Mouse (Mus musculus) neural tube, embryonic 15.5 days (tissue): ENCODE data around the gene Ccdc96. TPM values are rescaled to one million over a fixed set of nuclear protein-coding genes. Genes with fewer than 3 reads are reported as not detected.

Experiments
- ATAC-seq: fragments of 200-750 bp; cut with Nextera tagmentation; 2 replicates; pipeline ENCODE4 v1.8.0; 2017; ENCODE audit warnings: mild to moderate bottlenecking, moderate TSS enrichment, moderate library complexity; ENCODE audit not compliant: low FRiP score
- H3K27ac ChIP-seq: fragments of 300-500 bp; sonication (generic); replicated peaks from 2 replicates; pipeline ENCODE4 v1.5.1; 2015; ENCODE audit warnings: mild to moderate bottlenecking, inconsistent platforms
- H3K27me3 ChIP-seq: fragments of 300-500 bp; sonication (generic); replicated peaks from 2 replicates; pipeline ENCODE4 v1.6.1; 2015; ENCODE audit warnings: inconsistent platforms
- H3K36me3 ChIP-seq: fragments of 300-500 bp; sonication (generic); 2 replicates; pipeline ENCODE4 v1.6.1; 2015; ENCODE audit warnings: inconsistent platforms
- H3K4me1 ChIP-seq: fragments of 300-500 bp; sonication (generic); 2 replicates; pipeline ENCODE4 v1.6.1; 2015; ENCODE audit warnings: inconsistent platforms
- H3K4me2 ChIP-seq: fragments of 300-500 bp; sonication (generic); 2 replicates; pipeline ENCODE4 v1.6.1; 2015; ENCODE audit warnings: inconsistent platforms, mild to moderate bottlenecking, moderate library complexity
- H3K4me3 ChIP-seq: fragments of 300-500 bp; sonication (generic); replicated peaks from 2 replicates; pipeline ENCODE4 v1.5.1; 2015; ENCODE audit warnings: mild to moderate bottlenecking, inconsistent platforms
- H3K9ac ChIP-seq: fragments of 300-500 bp; sonication (generic); replicated peaks from 2 replicates; pipeline ENCODE4 v1.6.1; 2015; ENCODE audit warnings: mild to moderate bottlenecking, inconsistent platforms
- H3K9me3 ChIP-seq: fragments of 300-500 bp; sonication (generic); replicated peaks from 2 replicates; pipeline ENCODE4 v1.6.1; 2016; ENCODE audit warnings: inconsistent platforms
- WGBS: fragments of 180-500 bp; shearing (Covaris S2); methylation state at CpG from one replicate; pipeline ENCODE4 v1.1.7; 2015; ENCODE audit warnings: mixed read lengths; 5-methylcytosine and 5-hydroxymethylcytosine counted together
- polyA plus RNA-seq: library from polyadenylated mRNA; unstranded; fragments of >200 nt; fragmentation: Nextera tagmentation; extraction: Ambion mirVana; gene quantifications from 2 replicates; pipeline ENCODE4 v1.2.1, GENCODE M21; 2015

The Ccdc96 gene
- polyA plus RNA-seq, 1 experiment from 2014 or later: 3.0 TPM

DNA sequence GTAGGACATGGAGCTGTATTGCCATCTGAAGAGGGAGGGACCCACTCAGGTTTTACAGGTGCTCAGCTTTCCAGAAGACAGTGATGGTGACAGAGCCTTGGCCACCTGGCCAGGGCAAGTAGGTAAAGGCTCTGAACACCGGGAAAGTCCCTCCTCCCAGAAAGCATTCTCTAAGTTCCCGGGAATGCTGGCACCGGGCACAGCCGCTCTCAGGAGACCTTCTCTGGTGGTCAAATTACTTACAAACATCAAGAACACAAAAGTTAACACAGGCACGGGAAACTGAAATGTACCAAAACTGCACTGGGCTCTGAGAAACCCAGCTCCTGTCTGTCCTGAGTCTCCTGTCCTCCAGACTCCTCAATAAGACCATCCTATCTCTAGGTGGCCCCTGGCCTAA lies 45.3 kb downstream of the Ccdc96 start:
- H3K27ac ChIP-seq: peak overlapping the region; percentile 90

DNA sequence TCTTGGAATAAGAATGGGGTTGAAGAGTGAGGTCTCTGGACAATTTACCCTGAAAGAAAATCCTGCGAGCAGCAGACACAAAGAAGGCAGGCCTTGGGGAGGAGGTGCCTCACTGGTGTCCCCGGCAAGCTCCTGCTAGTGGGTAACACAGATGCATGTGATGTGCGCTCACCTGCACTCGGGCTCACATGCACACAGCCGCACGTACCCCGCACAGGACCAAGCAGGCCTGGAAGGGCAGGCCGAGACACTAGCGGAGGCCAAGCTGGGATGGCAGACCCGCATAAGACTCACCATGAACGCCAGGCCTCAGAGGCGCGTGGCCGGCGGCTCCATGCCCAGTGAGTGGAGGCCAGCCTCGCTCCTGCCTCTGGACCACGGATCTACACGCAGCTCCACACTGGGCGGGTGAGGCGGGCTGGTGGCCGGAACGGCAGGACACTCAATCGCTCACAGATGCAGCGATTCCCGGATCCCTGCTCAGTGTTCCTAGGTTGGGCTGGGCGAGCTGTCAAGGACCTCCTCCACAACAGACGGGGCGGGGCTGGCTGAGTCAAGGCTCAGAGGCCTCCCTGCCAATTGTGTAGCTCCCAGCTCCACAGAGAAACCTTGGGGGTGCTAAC lies 45.9 kb downstream of the Ccdc96 start:
- no peaks in the 10 kb centered on the region for H3K9me3 ChIP-seq
- no peaks in the 10 kb centered on the region for H3K36me3 ChIP-seq
- peak; percentile 97 for ATAC-seq
- H3K4me2 ChIP-seq: peak overlapping the region; percentile 82
- H3K4me3 ChIP-seq: peak overlapping the region; percentile 97
- peaks cover 46% of the 10 kb centered on the region for H3K4me1 ChIP-seq
- H3K27me3 ChIP-seq: no peaks in the 10 kb centered on the region
- H3K27ac ChIP-seq: peak overlapping the region; percentile 90
- peak overlapping the region; percentile 97 for H3K9ac ChIP-seq
- WGBS: under 1% methylated on average over 28 of the region's 28 CpGs

More for the DNA sequence above, 45.3 kb downstream of the Ccdc96 start:
- 15% methylated on average over 5 of the region's 5 CpGs for WGBS
- Histone ChIP-seq H3K4me2 (peak overlapping the region; percentile 82), H3K27me3 (no peaks in the 10 kb centered on the region), H3K9ac (peak overlapping the region; percentile 97), H3K36me3 (no peaks in the 10 kb centered on the region), H3K4me1 (peaks cover 46% of the 10 kb centered on the region), H3K9me3 (no peaks in the 10 kb centered on the region), H3K4me3 (peak overlapping the region; percentile 97)
- ATAC-seq: 0 out of 2 replicates have a peak, but pooled peaks have one; percentile 2

DNA sequence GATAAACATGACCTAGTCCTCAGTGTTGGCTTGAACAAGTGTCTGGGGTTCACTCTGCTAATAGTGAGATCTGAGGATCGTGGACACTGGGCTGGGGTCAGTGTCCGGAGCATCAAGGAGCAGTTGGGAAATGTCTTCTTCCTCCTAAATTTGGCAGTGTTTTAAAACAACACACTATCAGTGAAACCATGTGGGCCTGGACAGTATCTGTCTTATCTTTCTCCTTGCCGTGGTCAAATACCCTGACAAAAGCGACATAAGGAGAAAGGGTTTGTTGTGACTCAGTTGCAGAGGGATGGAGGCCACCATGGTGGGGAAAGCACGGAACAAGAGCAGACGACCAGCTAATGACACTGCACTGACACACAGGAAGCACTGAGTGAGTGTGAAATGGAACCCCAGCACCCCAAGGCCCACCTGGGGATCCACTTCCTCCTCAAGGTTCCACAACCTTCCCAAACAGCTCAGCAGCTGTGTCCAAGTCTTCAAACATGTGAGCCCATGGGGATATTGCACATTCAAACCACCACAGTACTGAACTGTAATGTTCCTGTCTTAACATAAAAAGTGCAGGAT lies 50.2 kb downstream of the Ccdc96 start:
- Histone ChIP-seq H3K9ac (no peak overlapping the region), H3K4me2 (no peak overlapping the region), H3K27me3 (no peaks in the 10 kb centered on the region), H3K36me3 (no peaks in the 10 kb centered on the region), H3K4me3 (no peak overlapping the region), H3K27ac (no peak overlapping the region), H3K4me1 (peaks cover 11% of the 10 kb centered on the region), H3K9me3 (no peaks in the 10 kb centered on the region)
- WGBS: 90% methylated on average over 6 of the region's 6 CpGs
- ATAC-seq: no peak

DNA sequence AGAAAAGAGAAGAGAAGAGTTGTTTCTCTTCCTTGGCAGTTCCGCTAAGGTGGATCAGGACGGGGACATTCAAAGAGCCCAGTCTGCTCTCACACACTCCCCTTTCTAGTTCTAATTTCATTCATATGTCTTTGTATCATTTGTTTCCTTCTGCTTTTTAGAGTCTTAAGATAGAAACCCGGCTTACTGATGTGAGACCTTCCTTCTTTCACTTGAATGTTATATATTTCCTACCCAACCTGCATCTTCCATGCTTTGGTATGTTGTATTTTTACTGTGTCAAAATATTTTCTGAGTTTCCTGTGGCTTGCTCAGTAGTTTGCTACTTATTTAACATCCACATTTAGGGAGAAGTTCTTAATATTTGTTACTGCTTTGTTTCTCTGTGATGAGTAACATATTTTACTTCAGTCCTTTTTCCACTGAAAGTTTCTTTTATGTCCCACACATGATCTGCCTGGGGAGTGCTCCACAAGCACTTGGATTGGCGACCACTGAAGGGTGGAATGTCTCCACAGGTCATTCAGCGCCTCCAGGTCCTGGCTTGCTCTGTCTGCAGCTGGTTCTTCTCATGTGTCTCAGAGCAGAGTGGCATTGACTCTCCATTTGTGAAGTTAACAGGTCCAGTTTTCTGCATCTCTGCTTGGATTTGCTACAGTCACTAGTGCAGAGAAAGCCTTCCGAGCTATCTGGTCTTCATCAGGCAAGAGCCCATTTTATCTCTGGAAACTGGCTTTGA lies 51.2 kb downstream of the Ccdc96 start:
- no peaks in the 10 kb centered on the region for H3K36me3 ChIP-seq
- no peaks in the 10 kb centered on the region for H3K9me3 ChIP-seq
- no peak for ATAC-seq
- H3K4me2 ChIP-seq: no peak overlapping the region
- WGBS: 87% methylated on average over 6 of the region's 6 CpGs
- no peak overlapping the region for H3K9ac ChIP-seq
- no peak overlapping the region for H3K27ac ChIP-seq
- peaks cover 6% of the 10 kb centered on the region; the same call in 1 of the 2 replicates for H3K4me1 ChIP-seq
- H3K27me3 ChIP-seq: no peaks in the 10 kb centered on the region
- no peak overlapping the region for H3K4me3 ChIP-seq

DNA sequence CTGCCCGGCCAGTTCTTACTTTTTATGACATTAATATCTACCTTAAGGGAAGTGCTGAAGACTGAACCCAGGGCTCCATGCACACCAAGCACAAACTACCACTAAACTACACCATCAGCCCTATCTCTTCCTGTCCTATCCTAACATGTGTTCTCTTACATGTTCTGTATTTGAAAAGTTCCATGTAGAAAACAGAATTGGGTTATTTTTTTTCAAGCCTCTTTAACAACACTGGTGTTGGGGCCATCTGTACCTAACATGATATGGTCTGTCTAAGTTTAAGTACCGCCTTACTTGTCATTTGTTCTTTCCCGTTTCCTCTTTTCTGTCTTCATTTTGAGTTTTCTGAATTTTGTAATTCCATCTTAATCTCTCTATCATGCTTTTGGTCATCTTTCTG lies 52.0 kb downstream of the Ccdc96 start:
- no peaks in the 10 kb centered on the region for H3K9me3 ChIP-seq
- WGBS: 96% methylated on average over 3 of the region's 3 CpGs

More for the DNA sequence above, 52.0 kb downstream of the Ccdc96 start:
- Histone ChIP-seq H3K36me3 (no peaks in the 10 kb centered on the region), H3K9ac (no peak overlapping the region), H3K27me3 (no peaks in the 10 kb centered on the region), H3K27ac (no peak overlapping the region), H3K4me2 (no peak overlapping the region), H3K4me3 (no peak overlapping the region), H3K4me1 (no peaks in the 10 kb centered on the region)
- no peak for ATAC-seq

Other genes with a start within 250 kb of the Ccdc96 start
- gene Sorcs2, start 86.4 kb upstream of the Ccdc96 start, polyA plus RNA-seq: 14.2 and 14.8 TPM in 2 replicates
- gene Grpel1, start 19.6 kb upstream of the Ccdc96 start, polyA plus RNA-seq: 42.8 and 47.1 TPM in 2 replicates
- gene Tada2b, start 303 bp upstream of the Ccdc96 start, polyA plus RNA-seq: 2.8 and 2.9 TPM in 2 replicates
- 55.6 and 58.9 TPM in 2 replicates for gene Tbc1d14, start 108.7 kb downstream of the Ccdc96 start, polyA plus RNA-seq
- 26.6 and 29.1 TPM in 2 replicates for gene D5Ertd579e, start 211.4 kb downstream of the Ccdc96 start, polyA plus RNA-seq